Mouse (Mus musculus) urinary bladder, postnatal 25 days (tissue): ENCODE measurements around the gene AI661453.

Experiments used
- DNase-seq: peaks from one replicate; pipeline ENCODE4 v3.0.0; 2022; ENCODE audit warnings: low spot score

AI661453 gene

GRCm38 (mm10) chr17:47467659-47468058, 31.2 kb downstream of the AI661453 start:
- DNase-seq, result no peak

GRCm38 (mm10) chr17:47468063-47468462, 31.6 kb downstream of the AI661453 start:
- no peak for DNase-seq

GRCm38 (mm10) chr17:47468466-47468865, 32.1 kb downstream of the AI661453 start:
- DNase-seq, result no peak

GRCm38 (mm10) chr17:47469642-47470041, 33.2 kb downstream of the AI661453 start:
- DNase-seq, result no peak

- DNase-seq, result no peak
Measured at GRCm38 (mm10) chr17:47470121-47470520, 33.7 kb downstream of the AI661453 start.

GRCm38 (mm10) chr17:47470686-47471085, 34.3 kb downstream of the AI661453 start:
- no peak for DNase-seq

- DNase-seq, result no peak
Measured at GRCm38 (mm10) chr17:47472435-47473350, 36.3 kb downstream of the AI661453 start.

- DNase-seq, result peak; percentile 72
Measured at GRCm38 (mm10) chr17:47473434-47473974, 37.1 kb downstream of the AI661453 start.

- no peak for DNase-seq
Measured at GRCm38 (mm10) chr17:47474250-47474649, 37.8 kb downstream of the AI661453 start.

GRCm38 (mm10) chr17:47475181-47475580, 38.8 kb downstream of the AI661453 start:
- no peak for DNase-seq

GRCm38 (mm10) chr17:47475714-47476113, 39.3 kb downstream of the AI661453 start:
- DNase-seq, result no peak

- no peak for DNase-seq
Measured at GRCm38 (mm10) chr17:47479887-47480286, 43.5 kb downstream of the AI661453 start.

GRCm38 (mm10) chr17:47482401-47482800, 46.0 kb downstream of the AI661453 start:
- peak; percentile 80 for DNase-seq

- DNase-seq, result no peak
Measured at GRCm38 (mm10) chr17:47484241-47484921, 48.0 kb downstream of the AI661453 start.

GRCm38 (mm10) chr17:47484993-47485392, 48.6 kb downstream of the AI661453 start:
- no peak for DNase-seq

- no peak for DNase-seq
Measured at GRCm38 (mm10) chr17:47485791-47486190, 49.4 kb downstream of the AI661453 start.

GRCm38 (mm10) chr17:47490791-47491190, 54.4 kb downstream of the AI661453 start:
- no peak for DNase-seq

- DNase-seq, result no peak
Measured at GRCm38 (mm10) chr17:47492731-47493130, 56.3 kb downstream of the AI661453 start.

GRCm38 (mm10) chr17:47493653-47494052, 57.2 kb downstream of the AI661453 start:
- DNase-seq, result no peak

GRCm38 (mm10) chr17:47494132-47494531, 57.7 kb downstream of the AI661453 start:
- no peak for DNase-seq

- DNase-seq, result no peak
Measured at GRCm38 (mm10) chr17:47501531-47501930, 65.1 kb downstream of the AI661453 start.

GRCm38 (mm10) chr17:47501946-47502706, 65.7 kb downstream of the AI661453 start, which contains the start of gene Taf8:
Gene Taf8 (minus strand): TSS chr17:47502292.
- DNase-seq, result peak; percentile 88
